11 mouse cellular contexts compared by ENCODE assay signal in genomic region chr14:12133163-12133562, GRCm38 (mm10).
"Had no signal": no experiment of that assay in that cellular context is flagged by ENCODE, and none has a peak within 500 bp of the region (broad histone marks: within the 10 kb centered on the region; RNA-seq: fewer than 3 reads in every experiment).

No protein-coding gene starts in this region.

- DNase-seq: kidney, adult 18-20 months; kidney, postnatal 25 days; lung, postnatal 4 days; right cerebral cortex, postnatal 25 days; thymus, postnatal 36 days had no signal

- H3K9me3 ChIP-seq: kidney, embryonic 15.5 days; limb, embryonic 10.5 days; liver, embryonic 12.5 days; megakaryocyte, embryonic 14.5 days; midbrain, embryonic 13.5 days had no signal

- H3K9ac ChIP-seq: kidney, embryonic 15.5 days; liver, embryonic 12.5 days; midbrain, embryonic 13.5 days had no signal

- H3K27me3 ChIP-seq: kidney, embryonic 15.5 days; liver, embryonic 12.5 days; megakaryocyte, embryonic 14.5 days; midbrain, embryonic 13.5 days had no signal

- ATAC-seq: liver, embryonic 12.5 days; midbrain, embryonic 13.5 days had no signal

- H3K4me2 ChIP-seq: kidney, embryonic 15.5 days; liver, embryonic 12.5 days; midbrain, embryonic 13.5 days had no signal

- H3K4me3 ChIP-seq: kidney, embryonic 15.5 days; left cerebral cortex, adult 2 months; limb, embryonic 10.5 days; liver, embryonic 12.5 days; megakaryocyte, embryonic 14.5 days; midbrain, embryonic 13.5 days had no signal

- H3K4me1 ChIP-seq: midbrain, embryonic 13.5 days had no signal

- H3K27ac ChIP-seq: left cerebral cortex, adult 2 months; limb, embryonic 10.5 days; liver, embryonic 12.5 days; midbrain, embryonic 13.5 days had no signal

- H3K36me3 ChIP-seq: liver, embryonic 12.5 days; midbrain, embryonic 13.5 days had no signal
